Mouse (Mus musculus) cortical plate, adult 2 months (tissue): Measurements from ENCODE around the gene Ppcs.

Experiments used
- CTCF ChIP-seq: fragments of 200-500 bp; IDR thresholded peaks from 2 replicates; pipeline ENCODE4 v1.5.1; 2011; ENCODE audit warnings: mild to moderate bottlenecking, control low read depth, low read length; ENCODE audit not compliant: insufficient read depth; ENCODE audit errors: extremely low read depth
- POLR2A ChIP-seq: fragments of 200-500 bp; IDR thresholded peaks from 2 replicates; pipeline ENCODE4 v1.6.1; 2011; ENCODE audit warnings: mild to moderate bottlenecking, low read length, control low read depth; ENCODE audit not compliant: insufficient read depth; ENCODE audit errors: extremely low read depth

- TF ChIP-seq CTCF, result no peak
- TF ChIP-seq POLR2A, result no peak
Observed at GRCm38 (mm10) chr4:119425077-119425476, 2.9 kb upstream of the Ppcs start.
